Mouse (Mus musculus): Measurements from ENCODE around the gene Hadh.

Gene Hadh

GRCm38 (mm10) chr3:131271157-131271556 lies 744 bp downstream of the Hadh start:
- DNase-seq (ENCODE audit: low read depth, low spot score), result peak; percentile 36

DNA sequence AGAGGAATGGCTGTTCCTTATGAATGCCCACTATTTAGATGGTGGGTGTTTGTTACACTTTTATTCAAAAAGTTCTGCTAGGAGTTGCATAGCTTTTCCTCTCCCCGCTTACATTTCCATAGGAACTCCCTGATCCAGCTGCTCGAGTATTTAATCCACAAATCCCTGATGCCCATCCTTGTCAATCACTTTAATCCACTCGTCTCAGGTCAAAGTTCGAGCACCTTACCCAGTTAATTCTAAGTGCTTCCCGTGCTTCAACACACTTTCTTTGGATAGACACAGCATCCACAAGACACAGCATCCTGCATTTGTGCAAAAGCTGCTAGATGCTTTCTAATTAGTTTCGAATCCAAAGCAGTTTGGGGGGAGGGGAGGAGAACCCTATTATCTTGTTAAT lies 1.5 kb downstream of the Hadh start:
- no peak for DNase-seq (ENCODE audit: low read depth, low spot score)

- no peak for DNase-seq (ENCODE audit: low read depth, low spot score)
These were observed 5.4 kb downstream of the Hadh start for GRCm38 (mm10) chr3:131266366-131267050.

GRCm38 (mm10) chr3:131265516-131265915 lies 6.4 kb downstream of the Hadh start:
- no peak for DNase-seq (ENCODE audit: low read depth, low spot score)

DNA sequence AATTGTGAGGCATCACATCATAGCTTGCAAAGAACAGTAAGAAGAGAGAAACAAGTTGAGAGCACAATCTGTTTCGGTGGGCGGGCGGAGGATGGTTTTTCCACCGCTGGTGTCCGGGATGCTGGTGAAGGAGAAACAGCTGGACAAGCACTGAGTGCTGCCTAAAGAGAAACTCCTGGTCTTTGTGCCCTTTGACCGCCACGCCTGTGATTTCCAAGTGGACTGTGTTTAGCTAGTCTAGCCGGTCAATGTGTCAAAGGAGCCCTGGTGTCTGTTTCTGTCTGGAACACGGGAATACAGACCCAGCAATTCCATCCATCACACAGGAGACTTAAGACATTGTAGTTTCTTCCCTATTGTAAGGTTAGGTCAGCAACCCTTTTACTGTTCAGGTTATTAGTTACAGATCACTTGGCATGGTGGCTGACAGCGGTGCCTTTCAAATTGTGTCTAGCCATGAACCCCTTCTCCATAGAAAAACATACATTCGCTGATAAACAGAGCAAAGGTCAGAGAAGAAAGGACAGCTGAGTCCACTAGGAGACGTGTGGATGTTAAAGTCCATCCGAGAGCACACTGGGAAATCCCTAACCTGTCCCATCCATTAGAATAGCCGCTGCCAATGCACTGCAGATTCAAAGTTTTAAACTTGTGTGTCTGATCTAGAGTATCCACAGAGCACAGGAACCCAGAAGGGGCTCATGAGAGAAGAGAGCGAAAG lies 8.0 kb downstream of the Hadh start:
- DNase-seq (ENCODE audit: low read depth, low spot score), result no peak

GRCm38 (mm10) chr3:131260418-131260817 lies 11.5 kb downstream of the Hadh start:
- DNase-seq (ENCODE audit: low read depth, low spot score), result no peak

DNA sequence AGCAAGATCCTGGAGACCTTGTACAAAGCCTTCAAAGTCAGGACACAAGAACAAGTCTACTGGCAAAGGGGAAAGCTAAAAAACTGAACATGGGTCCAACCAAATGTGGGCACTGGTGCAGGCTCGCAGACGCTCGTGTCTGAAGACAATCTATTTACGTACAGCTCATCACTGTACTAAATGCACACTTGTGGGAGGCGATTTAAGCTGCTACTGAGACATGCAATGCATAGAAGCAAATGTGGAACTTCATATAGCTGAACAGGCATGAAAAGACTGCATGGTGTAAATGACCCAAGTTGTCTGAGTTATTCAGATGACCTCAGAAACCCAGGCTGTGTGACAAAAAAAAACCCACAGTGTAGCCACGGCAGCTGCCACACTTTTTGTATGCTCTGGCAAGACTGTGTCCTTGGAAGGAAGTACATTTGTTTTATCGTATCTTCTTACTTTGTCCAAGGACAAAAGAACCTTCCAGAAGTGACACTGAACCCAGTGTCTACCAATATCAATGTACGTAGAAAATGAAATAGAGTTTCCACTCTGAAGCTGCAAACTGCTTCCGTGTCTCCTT lies 12.4 kb downstream of the Hadh start:
- no peak for DNase-seq (ENCODE audit: low read depth, low spot score)

- no peak for DNase-seq (ENCODE audit: low read depth, low spot score)
These were observed 13.0 kb downstream of the Hadh start for GRCm38 (mm10) chr3:131258921-131259320.

- DNase-seq (ENCODE audit: low read depth, low spot score), result no peak
These were observed 16.4 kb downstream of the Hadh start for GRCm38 (mm10) chr3:131255399-131255981.

GRCm38 (mm10) chr3:131254991-131255390 lies 16.9 kb downstream of the Hadh start:
- no peak for DNase-seq (ENCODE audit: low read depth, low spot score)

- DNase-seq (ENCODE audit: low read depth, low spot score), result no peak
These were observed 20.3 kb downstream of the Hadh start for GRCm38 (mm10) chr3:131251601-131252000.

GRCm38 (mm10) chr3:131250978-131251377 lies 20.9 kb downstream of the Hadh start:
- no peak for DNase-seq (ENCODE audit: low read depth, low spot score)

- DNase-seq (ENCODE audit: low read depth, low spot score), result no peak
These were observed 21.6 kb downstream of the Hadh start for GRCm38 (mm10) chr3:131250283-131250682.

DNA sequence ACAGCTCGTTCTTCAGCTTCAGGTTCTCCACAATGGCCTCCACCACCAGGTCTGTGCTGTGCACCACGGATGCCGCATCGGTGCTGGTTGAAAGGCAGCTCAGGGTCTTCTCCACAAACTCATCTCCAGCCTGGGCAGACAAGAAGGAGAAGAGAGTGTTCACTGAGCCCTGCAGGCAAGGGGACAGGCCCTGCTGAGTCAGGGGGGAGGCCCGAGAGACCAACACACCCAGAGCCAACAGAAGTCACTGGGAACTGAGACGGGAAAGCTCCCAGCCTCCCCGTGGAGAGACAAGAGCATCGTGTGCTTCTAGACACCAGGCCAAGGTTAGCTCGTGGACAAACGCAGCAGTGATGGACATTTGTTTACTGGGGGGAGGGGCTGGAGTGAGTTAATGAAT lies 23.5 kb downstream of the Hadh start:
- DNase-seq (ENCODE audit: low read depth, low spot score), result no peak

GRCm38 (mm10) chr3:131247851-131248250 lies 24.1 kb downstream of the Hadh start:
- DNase-seq (ENCODE audit: low read depth, low spot score), result no peak

DNA sequence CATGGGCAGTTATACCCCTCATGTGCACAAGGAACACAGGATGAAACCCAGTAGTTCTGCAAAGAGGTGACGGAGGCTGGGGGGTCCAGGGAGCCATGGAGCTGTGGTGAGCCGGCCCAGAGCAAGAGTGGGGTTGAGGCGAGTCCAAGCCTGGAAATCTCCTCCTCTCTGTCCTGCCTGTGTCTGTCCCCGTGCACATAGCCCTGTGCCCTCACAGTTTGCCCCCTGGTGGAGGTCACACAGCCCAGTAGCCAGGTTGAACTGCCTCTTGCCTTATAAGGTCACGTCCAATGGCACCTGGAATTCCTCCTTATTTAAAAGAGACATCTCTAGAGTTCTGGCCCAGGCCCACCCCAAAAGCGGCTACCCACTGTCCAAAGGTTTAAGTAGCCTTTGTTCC lies 24.5 kb downstream of the Hadh start:
- no peak for DNase-seq (ENCODE audit: low read depth, low spot score)

DNA sequence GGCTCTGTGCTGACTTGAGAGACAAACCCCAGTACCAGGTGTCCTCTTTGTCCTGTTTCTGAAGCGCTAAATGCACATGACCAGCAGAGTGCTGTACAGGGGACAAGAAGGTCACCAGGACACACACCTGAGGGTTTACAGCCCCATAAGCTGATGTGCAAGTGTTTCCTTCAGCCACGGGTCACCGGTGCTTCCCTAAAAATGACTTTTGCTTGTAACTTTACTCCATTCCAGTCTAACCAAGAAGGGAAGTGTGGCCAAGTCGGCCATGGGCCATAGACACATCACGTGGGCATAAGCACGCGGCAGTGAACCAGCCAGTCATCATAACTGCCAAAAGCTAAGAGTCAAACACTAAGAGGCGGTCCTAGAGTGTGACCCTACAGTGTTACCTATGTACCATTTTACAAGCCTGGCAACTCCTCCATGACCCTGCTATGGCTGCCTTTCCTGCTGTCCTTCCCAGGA lies 25.3 kb downstream of the Hadh start:
- DNase-seq (ENCODE audit: low read depth, low spot score), result no peak

GRCm38 (mm10) chr3:131245766-131246578 lies 25.9 kb downstream of the Hadh start:
- DNase-seq (ENCODE audit: low read depth, low spot score), result peak; percentile 65

- DNase-seq (ENCODE audit: low read depth, low spot score), result peak; percentile 80
These were observed 33.9 kb downstream of the Hadh start for GRCm38 (mm10) chr3:131237785-131238633.

GRCm38 (mm10) chr3:131237061-131237460 lies 34.8 kb downstream of the Hadh start:
- DNase-seq (ENCODE audit: low read depth, low spot score), result no peak

GRCm38 (mm10) chr3:131228083-131228482 lies 43.8 kb downstream of the Hadh start:
- no peak for DNase-seq (ENCODE audit: low read depth, low spot score)

Data from embryo, embryonic 11.5 days (tissue).